Mouse (Mus musculus): ENCODE data around the gene Mical3.

Mical3 gene

GRCm38 (mm10) chr6:121053585-121054112 lies 77.2 kb downstream of the Mical3 start:
- DNase-seq (ENCODE audit: low spot score in 2 of 2) = no peak

GRCm38 (mm10) chr6:121051972-121052629 lies 78.7 kb downstream of the Mical3 start:
- DNase-seq (ENCODE audit: low spot score in 2 of 2) = no peak

- no peak for DNase-seq (ENCODE audit: low spot score in 2 of 2)
Measured at GRCm38 (mm10) chr6:121051411-121051810, 79.4 kb downstream of the Mical3 start.

- DNase-seq (ENCODE audit: low spot score in 2 of 2) = no peak
Measured at GRCm38 (mm10) chr6:121048696-121049095, 82.1 kb downstream of the Mical3 start.

GRCm38 (mm10) chr6:121045345-121046080 lies 85.3 kb downstream of the Mical3 start:
- no peak for DNase-seq (ENCODE audit: low spot score in 2 of 2)

GRCm38 (mm10) chr6:121043434-121044189 lies 87.2 kb downstream of the Mical3 start:
- DNase-seq (ENCODE audit: low spot score in 2 of 2) = no peak

- DNase-seq (ENCODE audit: low spot score in 2 of 2) = no peak
Measured at GRCm38 (mm10) chr6:121039719-121040118, 91.1 kb downstream of the Mical3 start.

- DNase-seq (ENCODE audit: low spot score in 2 of 2) = peak; percentile 80 to 89
Measured at GRCm38 (mm10) chr6:121039286-121039685, 91.5 kb downstream of the Mical3 start.

- DNase-seq (ENCODE audit: low spot score in 2 of 2) = no peak
Measured at GRCm38 (mm10) chr6:121037086-121037485, 93.7 kb downstream of the Mical3 start.

GRCm38 (mm10) chr6:121035929-121036328 lies 94.9 kb downstream of the Mical3 start:
- no peak for DNase-seq (ENCODE audit: low spot score in 2 of 2)

GRCm38 (mm10) chr6:121035268-121035667 lies 95.5 kb downstream of the Mical3 start:
- no peak for DNase-seq (ENCODE audit: low spot score in 2 of 2)

GRCm38 (mm10) chr6:121033250-121033649 lies 97.5 kb downstream of the Mical3 start:
- DNase-seq (ENCODE audit: low spot score in 2 of 2) = no peak

GRCm38 (mm10) chr6:121031370-121031769 lies 99.4 kb downstream of the Mical3 start:
- no peak for DNase-seq (ENCODE audit: low spot score in 2 of 2)

- DNase-seq (ENCODE audit: low spot score in 2 of 2) = no peak
Measured at GRCm38 (mm10) chr6:121029897-121030589, 100.8 kb downstream of the Mical3 start.

GRCm38 (mm10) chr6:121028514-121028913 lies 102.3 kb downstream of the Mical3 start:
- no peak for DNase-seq (ENCODE audit: low spot score in 2 of 2)

- DNase-seq (ENCODE audit: low spot score in 2 of 2) = peak; percentile 80 to 87
Measured at GRCm38 (mm10) chr6:121027314-121027713, 103.5 kb downstream of the Mical3 start.

GRCm38 (mm10) chr6:121026866-121027265 lies 103.9 kb downstream of the Mical3 start:
- no peak for DNase-seq (ENCODE audit: low spot score in 2 of 2)

GRCm38 (mm10) chr6:121026019-121026584 lies 104.7 kb downstream of the Mical3 start:
- no peak for DNase-seq (ENCODE audit: low spot score in 2 of 2)

GRCm38 (mm10) chr6:121018147-121018546 lies 112.7 kb downstream of the Mical3 start:
- no peak for DNase-seq (ENCODE audit: low spot score in 2 of 2)

GRCm38 (mm10) chr6:121017436-121018031 lies 113.3 kb downstream of the Mical3 start:
- no peak for DNase-seq (ENCODE audit: low spot score in 2 of 2)

GRCm38 (mm10) chr6:121016097-121016496 lies 114.7 kb downstream of the Mical3 start:
- no peak for DNase-seq (ENCODE audit: low spot score in 2 of 2)
